Mouse (Mus musculus) liver (tissue): ENCODE measurements around the gene Aldh8a1.
"Not testable (repeated sequence)": the region's sequence is repeated elsewhere in the genome, so short reads cannot be mapped to it uniquely, and the experiment has no call there.

ENCODE experiments used
- DNase-seq: peaks from one replicate; pipeline ENCODE4 v3.0.0-alpha.2; 2020; ENCODE audit warnings: mixed read lengths

Gene Aldh8a1

DNA sequence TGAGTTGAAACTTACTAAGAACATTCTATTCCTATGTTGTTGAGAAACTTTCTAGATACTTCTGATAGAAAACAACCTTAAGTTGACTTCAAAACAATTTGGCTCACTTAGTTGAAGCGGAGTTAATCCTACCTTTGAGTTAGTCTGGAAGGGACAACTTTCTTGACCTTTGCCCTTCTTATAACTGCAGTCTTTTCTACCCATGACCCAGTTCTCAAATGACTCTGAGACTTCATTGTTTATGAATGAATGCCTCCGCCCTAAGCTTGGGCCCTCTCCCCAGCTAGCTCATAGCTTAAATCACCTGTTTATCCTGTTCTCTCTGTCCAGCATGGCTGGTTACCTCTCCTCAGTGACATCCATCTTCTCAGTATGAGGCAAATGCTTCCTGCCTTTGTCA, 7.5 kb upstream of the Aldh8a1 start:
- no peak for DNase-seq

DNA sequence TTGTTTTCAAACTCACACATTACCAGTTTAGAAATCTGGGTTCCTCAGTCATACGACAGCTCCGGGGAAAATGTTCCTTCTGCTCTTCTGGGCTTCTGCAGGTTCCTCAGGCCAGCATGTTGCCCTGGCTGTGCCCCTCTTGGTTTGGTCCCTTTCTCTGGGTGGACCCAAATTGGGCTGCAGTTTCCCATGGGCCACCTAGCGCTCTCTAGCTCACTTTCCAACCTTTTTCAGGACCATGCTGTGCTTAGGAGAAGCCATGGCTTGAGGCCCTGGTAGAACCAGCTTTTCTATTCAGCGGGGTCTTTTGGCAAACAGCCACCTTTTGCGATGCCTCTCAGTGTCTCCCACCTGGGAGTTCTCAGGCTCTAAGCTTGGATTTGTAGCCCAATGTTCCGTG, 4.8 kb upstream of the Aldh8a1 start:
- no peak for DNase-seq

DNA sequence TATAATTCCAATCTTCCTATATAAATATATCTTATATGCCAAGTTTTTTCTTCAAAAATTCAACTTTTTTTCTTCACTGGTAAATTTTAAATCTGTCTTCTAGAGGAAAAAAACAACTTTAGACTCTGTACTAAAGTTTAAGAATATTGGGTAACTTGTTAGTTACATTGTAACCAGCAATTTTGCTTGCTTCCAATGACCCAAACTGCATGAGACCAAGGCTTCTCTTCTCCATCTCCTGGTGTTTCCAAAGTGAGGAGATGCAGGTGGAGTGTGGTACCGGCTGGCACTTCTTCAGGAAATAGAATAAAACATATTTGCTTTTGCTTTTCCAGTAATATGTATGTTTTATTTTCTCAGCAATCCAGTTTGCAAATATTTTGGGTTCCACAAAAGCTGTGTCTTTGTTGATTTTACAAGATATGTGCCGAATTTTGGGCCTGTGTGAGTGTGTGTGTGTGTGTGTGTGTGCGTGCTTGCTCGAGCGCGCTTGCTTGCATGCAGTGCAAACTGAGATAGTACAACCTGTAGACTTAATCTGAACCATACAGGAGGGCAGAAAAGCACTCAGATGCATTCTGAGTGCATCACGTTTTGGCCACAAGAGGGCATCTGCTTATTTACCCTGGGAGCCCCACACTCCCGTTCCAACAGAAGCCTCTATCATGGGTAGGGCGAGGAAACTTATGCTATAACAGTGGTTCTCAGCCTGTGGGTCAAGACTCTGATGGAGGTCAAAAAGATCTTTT, 1.3 kb downstream of the Aldh8a1 start:
- peak; percentile 61 for DNase-seq

DNA sequence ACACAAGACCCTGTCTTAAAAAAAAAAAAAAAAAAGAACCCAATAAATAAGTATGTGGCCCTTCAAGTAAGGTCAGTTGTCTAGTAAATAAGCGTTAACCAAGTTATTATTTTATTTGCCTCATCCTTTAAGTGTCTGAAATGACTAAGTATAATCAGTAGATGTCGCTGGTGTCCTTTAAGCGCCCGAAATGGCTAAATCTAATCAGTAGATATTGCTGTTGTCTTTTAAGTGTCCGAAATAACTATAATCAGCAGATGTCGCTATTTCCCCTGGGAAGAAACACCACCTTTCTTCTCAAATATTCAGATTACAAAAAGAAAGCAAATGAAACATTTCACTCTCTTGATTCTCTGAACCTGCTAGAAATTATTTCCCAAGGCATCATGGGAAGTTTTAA, 5.8 kb downstream of the Aldh8a1 start:
- no peak for DNase-seq

DNA sequence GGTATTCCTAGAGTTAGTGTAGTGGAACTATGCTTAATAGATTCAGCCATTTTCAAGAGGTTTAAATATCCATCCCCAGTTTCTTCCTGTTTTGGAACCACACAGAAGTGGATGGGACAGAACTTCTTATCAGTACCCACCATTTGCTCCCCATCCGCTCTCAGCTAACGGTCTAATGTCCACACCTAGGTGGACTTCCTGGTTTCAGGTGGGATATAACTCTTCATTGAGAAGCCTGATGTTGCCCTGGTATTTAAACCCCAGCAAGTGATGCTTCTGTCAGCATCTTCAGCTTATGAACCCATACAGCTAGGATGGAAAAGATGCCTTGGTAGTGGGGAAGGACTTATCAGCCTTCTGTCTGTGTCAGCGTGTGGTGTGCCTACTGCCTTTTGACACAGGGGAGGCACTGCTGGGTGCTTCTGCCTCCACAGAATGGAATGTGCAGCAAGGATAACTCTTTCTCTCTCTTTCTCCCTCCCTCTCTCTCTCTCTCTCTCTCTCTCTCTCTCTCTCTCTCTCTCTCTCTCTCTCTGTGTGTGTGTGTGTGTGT, 8.1 kb downstream of the Aldh8a1 start:
- DNase-seq = no peak

DNA sequence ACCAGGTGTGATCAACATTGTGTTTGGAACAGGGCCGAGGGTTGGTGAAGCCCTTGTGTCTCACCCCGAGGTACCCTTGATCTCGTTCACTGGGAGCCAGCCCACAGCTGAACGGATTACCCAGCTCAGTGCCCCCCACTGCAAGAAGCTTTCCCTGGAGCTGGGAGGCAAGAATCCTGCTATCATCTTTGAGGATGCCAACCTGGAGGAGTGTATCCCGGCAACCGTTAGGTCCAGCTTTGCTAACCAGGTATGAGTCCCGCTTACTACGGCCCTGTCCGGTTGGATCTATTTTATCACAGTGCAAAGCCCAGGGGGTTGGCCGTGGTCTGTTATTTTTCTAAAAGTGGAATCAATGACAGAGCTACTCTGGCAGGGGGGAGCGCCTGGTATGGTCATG, 12.0 kb downstream of the Aldh8a1 start:
- no peak for DNase-seq

DNA sequence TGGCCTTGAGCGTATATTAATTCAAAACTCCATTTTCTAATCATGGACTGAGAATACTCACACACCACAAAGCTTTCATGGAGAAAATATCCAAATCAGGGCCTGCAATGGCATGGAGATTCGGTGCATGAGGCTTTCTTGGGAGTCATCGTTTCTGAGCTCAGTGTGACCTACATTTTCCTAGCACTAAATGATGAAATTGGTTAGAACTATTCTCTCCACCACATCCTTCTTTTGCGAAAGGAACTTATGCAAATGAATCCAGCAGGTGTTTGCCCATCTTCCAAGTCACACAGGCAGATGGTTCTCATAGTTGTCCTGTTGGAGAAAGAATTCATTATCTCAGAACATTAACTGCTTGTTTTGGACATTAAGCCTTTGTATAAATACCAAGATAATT, 13.3 kb downstream of the Aldh8a1 start:
- DNase-seq = no peak

DNA sequence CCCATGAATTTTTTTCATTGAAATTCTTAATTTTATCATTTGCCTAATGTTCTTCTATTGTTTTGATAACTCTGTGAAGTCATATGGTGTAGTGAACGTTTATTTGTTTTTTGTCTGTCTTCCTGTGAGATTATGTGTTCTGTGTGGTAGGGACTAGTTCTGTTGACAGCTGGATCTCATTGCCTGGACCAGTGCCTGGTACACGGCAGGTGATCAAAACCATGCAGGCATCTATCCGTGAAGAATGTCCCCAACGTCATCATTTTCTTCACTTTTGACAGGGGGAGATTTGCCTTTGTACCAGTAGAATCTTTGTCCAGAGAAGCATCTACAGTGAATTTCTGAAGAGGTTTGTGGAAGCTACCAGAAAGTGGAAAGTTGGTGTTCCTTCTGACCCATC, 14.2 kb downstream of the Aldh8a1 start:
- no peak for DNase-seq

DNA sequence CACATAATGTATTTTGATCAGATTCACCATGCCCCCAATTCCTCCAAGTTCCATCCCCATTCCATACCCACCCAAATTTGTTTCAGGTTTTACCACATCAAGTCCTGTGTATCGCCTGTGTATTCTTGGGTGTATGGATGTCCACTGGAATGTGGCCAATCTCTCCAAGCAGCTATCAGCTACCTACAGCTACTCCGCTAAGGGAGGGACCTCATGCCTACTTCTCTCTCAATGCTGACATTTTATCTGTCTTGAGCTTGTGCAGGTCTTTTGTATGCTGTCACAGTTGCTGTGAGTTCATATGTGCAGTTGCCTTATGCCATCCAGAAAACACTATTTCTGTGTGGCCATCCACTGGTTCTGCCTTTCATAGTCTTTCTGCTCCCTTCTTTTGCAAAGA, 16.3 kb downstream of the Aldh8a1 start:
- DNase-seq = no peak

DNA sequence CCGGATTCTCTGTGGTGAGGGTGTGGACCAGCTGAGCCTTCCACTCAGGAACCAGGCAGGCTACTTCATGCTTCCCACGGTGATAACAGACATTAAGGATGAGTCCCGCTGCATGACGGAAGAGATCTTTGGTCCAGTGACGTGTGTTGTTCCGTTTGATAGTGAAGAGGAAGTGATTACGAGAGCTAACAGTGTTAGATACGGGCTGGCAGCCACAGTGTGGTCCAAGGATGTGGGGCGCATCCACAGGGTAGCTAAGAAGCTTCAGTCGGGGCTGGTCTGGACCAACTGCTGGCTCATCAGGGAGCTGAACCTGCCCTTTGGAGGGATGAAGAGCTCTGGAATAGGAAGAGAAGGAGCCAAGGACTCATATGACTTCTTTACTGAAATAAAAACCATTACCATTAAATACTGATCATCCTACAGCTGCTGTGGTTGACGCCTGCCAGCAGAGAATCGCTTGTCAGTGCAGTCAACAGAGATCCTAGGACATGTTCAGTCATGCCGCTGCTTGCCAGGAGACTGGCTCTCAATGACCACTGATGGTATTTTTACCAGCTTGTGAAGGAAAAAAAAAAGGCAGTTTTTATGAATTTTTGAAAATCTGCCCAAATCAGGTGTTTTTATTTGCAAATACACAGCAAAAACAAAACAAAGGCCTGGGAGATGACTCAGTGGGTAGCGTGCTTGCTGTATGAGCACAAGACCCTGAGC, 18.5 kb downstream of the Aldh8a1 start:
- no peak for DNase-seq

DNA sequence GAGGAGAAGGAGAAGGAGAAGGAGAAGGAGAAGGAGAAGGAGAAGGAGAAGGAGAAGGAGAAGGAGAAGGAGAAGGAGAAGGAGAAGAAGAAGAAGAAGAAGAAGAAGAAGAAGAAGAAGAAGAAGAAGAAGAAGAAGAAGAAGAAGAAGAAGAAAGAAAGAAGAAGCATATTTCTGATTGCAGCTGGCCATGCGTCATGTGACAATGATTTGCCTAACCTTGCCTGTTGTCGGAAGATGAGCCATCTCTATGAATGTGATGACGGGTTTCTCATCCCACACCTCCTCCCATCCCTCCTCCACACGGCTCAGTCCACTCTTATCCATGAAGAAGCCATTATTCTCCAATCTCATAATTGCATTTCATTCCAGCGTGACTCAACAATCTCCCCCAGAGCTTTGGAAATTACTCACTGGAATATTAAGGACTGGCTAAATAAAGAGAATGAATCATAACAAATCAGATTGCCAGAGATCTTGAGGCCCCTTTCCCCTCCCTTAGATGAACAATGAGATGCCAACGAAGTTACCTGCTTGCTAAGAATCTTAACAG, 21.9 kb downstream of the Aldh8a1 start:
- DNase-seq = not testable (repeated sequence)

DNA sequence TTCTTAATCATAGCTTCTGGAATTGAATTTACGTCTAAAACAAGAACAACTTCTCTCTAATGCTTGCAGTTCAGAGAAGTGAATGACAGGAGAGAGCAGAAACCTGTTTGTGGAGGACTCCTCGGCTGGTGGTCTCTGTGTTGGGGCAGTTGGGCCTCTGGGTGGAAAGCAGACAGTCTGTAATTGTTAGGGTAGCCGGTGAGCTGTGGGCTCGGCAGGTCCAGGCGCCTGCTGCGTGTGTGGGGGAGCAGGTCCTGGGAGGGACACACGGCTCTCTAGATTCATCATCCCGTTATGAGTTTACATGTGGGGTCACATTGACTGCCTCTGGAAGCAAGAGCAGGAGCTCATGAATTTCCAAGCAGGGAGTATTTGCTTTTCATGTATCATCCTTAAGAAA, 22.5 kb downstream of the Aldh8a1 start:
- DNase-seq = no peak

DNA sequence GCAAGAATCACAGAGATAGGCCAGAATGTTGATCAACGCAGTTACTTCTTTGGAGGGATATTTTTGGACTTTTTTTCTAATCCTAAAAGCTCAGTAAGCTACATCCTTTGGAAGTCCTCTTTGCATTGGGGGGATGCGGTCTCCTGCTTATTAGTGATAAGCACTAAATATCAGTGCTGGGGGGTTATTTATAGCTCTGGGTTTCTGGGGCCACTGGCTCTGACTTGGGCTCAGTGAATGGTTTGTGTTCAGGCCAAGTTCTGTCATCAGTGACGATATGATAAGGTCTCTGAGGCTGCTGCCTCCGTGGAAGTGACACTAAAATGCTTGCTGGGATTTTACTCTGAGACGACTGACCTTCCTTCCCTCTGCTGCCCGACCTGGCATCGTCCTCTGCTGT, 22.9 kb downstream of the Aldh8a1 start:
- no peak for DNase-seq

DNA sequence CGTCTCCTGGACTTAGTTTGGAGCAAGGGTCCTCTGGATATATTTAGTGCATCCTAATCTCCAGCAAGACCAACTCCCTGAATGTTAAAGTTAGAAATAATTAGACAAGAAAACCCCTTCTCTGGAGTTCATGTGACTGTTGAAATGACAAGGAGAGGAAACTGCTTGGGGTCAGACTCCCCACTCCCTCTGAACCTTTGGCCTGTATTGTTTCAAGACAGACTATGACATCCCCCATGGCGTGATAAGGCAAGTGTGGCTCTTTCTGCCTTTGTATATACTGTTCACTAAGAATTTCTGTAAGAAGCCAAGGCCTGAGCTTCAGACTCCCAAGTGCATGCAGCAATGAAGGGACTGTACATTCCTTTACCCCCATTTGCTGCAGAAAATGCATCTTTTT, 23.4 kb downstream of the Aldh8a1 start:
- DNase-seq = no peak

DNA sequence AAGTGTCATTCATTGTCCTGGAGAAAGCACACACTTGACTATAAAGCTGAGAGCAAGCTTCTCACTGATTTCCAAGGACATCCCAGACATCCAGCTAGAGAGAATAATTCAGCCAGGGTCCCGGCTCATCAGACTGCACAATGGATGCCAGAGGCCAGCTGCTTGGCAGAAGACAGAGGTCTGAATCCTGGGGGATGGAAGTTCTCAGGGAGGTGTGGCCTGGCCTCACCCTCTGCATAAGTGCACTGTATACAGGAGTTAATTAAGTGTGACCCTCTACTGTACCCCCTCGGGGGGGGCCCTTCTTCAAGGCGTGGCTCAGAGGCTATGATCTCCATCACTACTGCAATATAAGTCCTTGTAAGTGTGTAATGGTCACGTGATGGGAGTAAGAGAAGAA, 24.2 kb downstream of the Aldh8a1 start:
- DNase-seq = no peak

DNA sequence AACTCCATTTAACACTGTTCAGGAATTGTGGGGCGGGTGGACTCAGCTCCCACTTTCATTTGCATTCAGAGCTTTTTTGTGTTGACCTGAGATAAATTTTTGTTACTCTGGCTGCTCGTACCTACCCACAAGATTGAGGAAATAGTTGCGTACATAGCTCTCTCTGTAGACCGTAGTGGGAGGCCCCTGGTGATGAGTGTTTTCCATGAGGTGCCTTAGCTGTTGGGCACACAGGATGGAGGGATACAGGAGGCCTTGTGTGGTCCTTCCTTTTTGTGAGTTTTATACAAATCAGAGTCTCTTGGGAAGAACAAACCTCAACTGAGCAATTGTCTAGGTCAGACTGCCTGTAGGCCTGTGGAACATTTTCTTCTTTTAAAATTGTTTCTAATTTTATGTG, 27.7 kb downstream of the Aldh8a1 start:
- DNase-seq = no peak

DNA sequence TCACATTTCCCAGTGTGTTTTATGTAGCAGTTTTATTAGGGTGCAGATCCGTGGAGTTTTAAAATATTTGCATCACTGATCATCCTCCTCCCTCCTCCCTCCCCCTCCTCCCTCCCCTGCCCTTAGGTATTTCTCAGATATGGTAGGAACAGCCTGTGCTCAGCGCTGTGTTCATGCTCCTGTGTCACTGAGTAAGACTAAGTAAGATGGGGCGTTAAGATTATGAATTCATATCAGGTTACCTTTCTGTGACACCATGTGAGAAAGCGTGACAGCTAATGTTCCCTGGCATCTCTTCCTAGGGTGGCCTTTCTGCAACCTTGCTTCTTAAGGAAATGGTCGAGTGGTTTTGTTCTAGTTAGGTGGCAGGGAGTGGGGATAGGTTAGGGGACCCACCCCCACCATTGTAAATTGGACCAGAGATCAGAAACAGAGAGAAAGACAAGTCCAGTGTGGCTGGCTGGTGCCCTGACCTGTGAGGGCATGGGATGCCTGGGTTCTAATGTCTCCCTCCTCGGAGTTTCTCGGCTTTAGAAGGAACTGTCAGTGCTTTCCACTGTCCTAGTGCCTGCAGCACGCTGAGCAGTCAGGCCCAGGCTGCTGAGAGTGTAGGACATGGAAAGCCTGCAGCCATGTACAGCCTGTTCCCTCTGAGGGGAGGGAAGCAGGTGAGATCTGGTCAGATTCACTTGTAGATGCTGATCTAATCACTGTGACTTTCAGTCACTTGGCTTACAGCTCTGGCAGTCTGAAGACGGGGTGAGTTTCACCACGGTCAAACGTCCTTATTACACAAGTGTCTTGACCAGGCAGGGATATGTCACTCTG, 28.8 kb downstream of the Aldh8a1 start:
- DNase-seq = no peak

DNA sequence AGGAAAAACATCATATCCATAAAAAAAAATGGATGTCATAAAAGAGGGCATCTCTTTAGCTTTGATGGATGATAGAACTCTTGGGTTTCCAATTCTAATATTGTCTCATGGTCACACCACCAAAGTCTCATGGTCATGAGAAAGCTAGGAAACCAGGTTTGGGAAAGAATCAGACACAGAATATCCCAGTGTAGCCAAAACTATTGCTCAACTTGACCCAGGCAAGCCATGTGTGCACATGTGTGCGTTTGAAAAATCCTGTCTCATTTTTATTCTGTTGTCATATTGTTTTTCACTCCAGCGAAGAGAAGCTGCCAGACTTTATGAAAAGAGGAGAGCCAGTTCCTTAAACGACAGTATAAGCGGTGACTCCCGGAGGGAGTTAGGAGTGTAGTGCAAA, 33.6 kb downstream of the Aldh8a1 start:
- DNase-seq = no peak

DNA sequence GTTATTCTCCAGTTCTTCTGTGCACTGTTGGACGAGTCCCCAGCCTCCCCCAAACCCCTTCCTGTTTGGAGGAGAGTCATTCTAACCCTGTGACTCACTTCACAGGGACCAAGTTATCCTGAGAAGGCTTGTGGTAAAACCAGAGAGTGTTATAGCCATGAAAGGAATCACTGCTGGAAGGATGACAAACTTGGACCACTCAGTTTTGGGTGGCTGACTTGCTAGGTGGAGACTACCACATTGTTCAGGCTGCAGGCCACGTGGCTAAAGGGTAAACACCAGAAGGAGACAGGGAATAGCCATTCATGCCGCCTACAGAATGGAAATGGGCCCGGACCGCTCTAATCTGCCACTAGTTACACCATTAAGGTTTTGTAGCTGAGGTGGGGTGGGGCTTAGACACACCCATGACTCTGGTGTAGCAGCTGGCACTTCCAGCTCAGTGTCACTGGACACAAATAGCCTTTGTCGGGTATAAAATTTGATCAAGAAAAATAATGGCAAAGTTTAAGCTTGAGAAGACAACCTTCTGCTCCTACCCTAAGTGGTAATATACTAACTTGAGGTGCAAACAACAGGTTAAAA, 34.6 kb downstream of the Aldh8a1 start:
- DNase-seq = no peak

DNA sequence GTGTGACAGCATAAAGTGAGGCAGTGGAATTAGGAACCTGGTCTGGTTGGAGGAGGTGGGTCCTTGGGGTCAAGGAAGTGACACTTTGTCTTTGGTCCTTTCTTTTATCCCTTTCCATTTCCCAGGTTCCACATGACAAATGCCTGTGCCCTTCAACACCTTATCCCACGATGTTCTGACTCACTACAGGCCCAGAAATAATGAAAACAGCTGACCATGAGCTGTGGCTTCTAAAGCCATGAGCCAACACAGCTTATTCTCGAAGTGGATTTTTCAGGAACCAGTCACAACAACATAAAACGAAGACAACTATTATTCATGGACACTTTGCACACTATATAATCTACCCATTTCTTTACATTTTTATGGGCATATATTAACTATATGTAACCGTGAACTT, 37.9 kb downstream of the Aldh8a1 start:
- DNase-seq = no peak

DNA sequence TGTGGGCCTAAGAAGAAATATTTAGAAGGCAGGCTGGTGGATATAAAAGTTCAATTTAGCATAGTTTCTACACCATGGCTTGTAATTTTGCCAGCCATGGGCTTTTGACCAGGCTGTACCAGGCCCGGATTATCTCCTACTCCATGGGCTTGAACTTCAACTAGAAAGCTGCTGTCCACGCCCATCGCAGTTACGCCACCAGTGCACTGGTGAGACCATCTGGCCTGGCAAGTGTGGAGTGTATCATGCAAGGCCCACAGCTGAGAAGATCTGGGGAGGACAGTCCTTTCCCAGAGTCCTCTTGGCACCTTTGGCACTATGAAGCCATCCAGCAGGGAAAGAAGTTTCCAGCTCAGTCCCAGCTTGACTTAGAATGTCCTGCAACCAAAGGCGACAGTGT, 39.1 kb downstream of the Aldh8a1 start:
- DNase-seq = no peak

DNA sequence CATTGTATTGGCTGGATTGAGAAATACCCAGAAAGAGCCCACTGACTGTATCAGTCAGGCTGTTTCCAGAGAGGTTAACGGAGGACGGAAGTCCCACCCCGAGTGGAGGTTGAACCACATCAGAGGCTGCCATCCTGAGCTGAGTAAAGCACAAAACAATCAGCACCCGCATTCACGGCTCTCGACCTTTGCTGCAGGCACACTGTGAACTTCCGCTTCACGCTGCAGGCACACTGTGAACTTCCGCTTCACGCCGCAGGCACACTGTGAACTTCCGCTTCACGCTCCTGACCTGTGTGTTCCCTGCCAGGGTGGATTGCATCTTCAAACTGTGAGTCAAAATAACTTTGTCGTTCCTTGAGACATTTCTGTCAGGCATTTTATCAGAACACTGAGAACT, 42.1 kb downstream of the Aldh8a1 start:
- peak; percentile 45 for DNase-seq
